Mouse (Mus musculus) CH12.LX (cell line): ENCODE results near the gene Med24. TPM values are rescaled to one million over a fixed set of nuclear protein-coding genes. Genes with fewer than 3 reads are reported as not detected.

ENCODE experiments used
- DNase-seq: peaks from one replicate; pipeline ENCODE4 v3.0.0-alpha.2; 2013; ENCODE audit errors: extremely low read depth
- H3K27ac ChIP-seq: 2 replicates; pipeline ENCODE4 v1.5.1; 2012; ENCODE audit warnings: low read depth, mild to moderate bottlenecking, control low read depth, moderate library complexity; ENCODE audit not compliant: insufficient read depth
- H3K27me3 ChIP-seq: replicated peaks from 2 replicates; pipeline ENCODE3; 2012; ENCODE audit warnings: inconsistent platforms
- H3K36me3 ChIP-seq, 2 experiments: replicated peaks in 1 of 2; 2 replicates each; pipeline versions ENCODE3 to v1.6.1; 2012; ENCODE audit warnings: inconsistent platforms in 1 of 2, low read length in 1 of 2, mild to moderate bottlenecking in 1 of 2, mixed read lengths in 1 of 2, moderate library complexity in 1 of 2; ENCODE audit not compliant: control insufficient read depth in 1 of 2, insufficient read depth in 1 of 2
- H3K4me1 ChIP-seq, 2 experiments: 2 replicates each; pipeline ENCODE4 v1.6.1; 2012; ENCODE audit warnings: inconsistent platforms in 1 of 2, moderate library complexity in 1 of 2; ENCODE audit not compliant: insufficient read depth in 2 of 2, control insufficient read depth in 1 of 2
- H3K4me2 ChIP-seq: 2 replicates; pipeline ENCODE4 v1.6.1; 2012; ENCODE audit warnings: low read depth, mild to moderate bottlenecking, control low read depth; ENCODE audit not compliant: poor library complexity, insufficient read depth, severe bottlenecking
- H3K4me3 ChIP-seq, 3 experiments: fragments of 150-350 bp in 1 of 3; sonication (generic) in 1 of 3; replicated peaks in 1 of 3; 2 replicates each; pipeline versions ENCODE3 to v1.5.1; 2011 to 2012; ENCODE audit warnings: low read depth in 2 of 3, low read length in 2 of 3, mild to moderate bottlenecking in 2 of 3, moderate library complexity in 2 of 3, control low read depth in 1 of 3, improper control_type of control experiment in 1 of 3, inconsistent platforms in 1 of 3, mixed read lengths in 1 of 3; ENCODE audit not compliant: poor library complexity in 1 of 3
- H3K79me2 ChIP-seq: replicated peaks from 2 replicates; pipeline ENCODE4 v1.6.1; 2012; ENCODE audit warnings: mild to moderate bottlenecking, moderate library complexity; ENCODE audit not compliant: control insufficient read depth, poor library complexity, insufficient read depth, severe bottlenecking; ENCODE audit errors: extremely low read depth
- H3K9ac ChIP-seq: 2 replicates; pipeline ENCODE4 v1.6.1; 2012; ENCODE audit warnings: low read depth, mild to moderate bottlenecking, control low read depth, moderate library complexity; ENCODE audit not compliant: insufficient read depth
- H3K9me3 ChIP-seq: replicated peaks from 2 replicates; pipeline ENCODE3; 2012; ENCODE audit warnings: low read length, inconsistent platforms, mixed read lengths
- CHD1 ChIP-seq: IDR thresholded peaks from 2 replicates; pipeline ENCODE4 v1.6.1; 2012; ENCODE audit warnings: low read depth, low read length, improper control_type of control experiment, inconsistent platforms
- ELF1 ChIP-seq: IDR thresholded peaks from 2 replicates; pipeline ENCODE4 v1.6.1; 2014; ENCODE audit warnings: low read depth, mild to moderate bottlenecking, inconsistent platforms, low read length, improper control_type of control experiment
- GABPA ChIP-seq: IDR thresholded peaks from 2 replicates; pipeline ENCODE4 v1.6.1; 2012; ENCODE audit warnings: low read depth, low read length, improper control_type of control experiment, inconsistent platforms; ENCODE audit not compliant: insufficient replicate concordance
- HCFC1 ChIP-seq: IDR thresholded peaks from 2 replicates; pipeline ENCODE4 v1.6.1; 2012; ENCODE audit warnings: low read depth, mild to moderate bottlenecking, inconsistent platforms, low read length, improper control_type of control experiment
- KAT2A ChIP-seq: IDR thresholded peaks from 2 replicates; pipeline ENCODE4 v1.6.1; 2012; ENCODE audit warnings: low read length, improper control_type of control experiment, inconsistent platforms; ENCODE audit not compliant: insufficient replicate concordance
- MAFK ChIP-seq: IDR thresholded peaks from 2 replicates; pipeline ENCODE4 v1.6.1; 2011; ENCODE audit warnings: low read length, improper control_type of control experiment; ENCODE audit not compliant: insufficient replicate concordance
- MEF2A ChIP-seq: IDR thresholded peaks from 2 replicates; pipeline ENCODE4 v1.6.1; 2014; ENCODE audit warnings: low read depth, mild to moderate bottlenecking, inconsistent platforms, low read length, improper control_type of control experiment, borderline replicate concordance
- MXI1 ChIP-seq: IDR thresholded peaks from 2 replicates; pipeline ENCODE4 v1.6.1; 2011; ENCODE audit warnings: mild to moderate bottlenecking, low read depth, low read length, improper control_type of control experiment
- MYC ChIP-seq: IDR thresholded peaks from 2 replicates; pipeline ENCODE4 v1.6.1; 2011; ENCODE audit warnings: low read depth, mild to moderate bottlenecking, improper control_type of control experiment, low read length
- NELFE ChIP-seq: IDR thresholded peaks from 2 replicates; pipeline ENCODE4 v1.6.1; 2011; ENCODE audit warnings: low read depth, low read length, improper control_type of control experiment
- NRF1 ChIP-seq: IDR thresholded peaks from 2 replicates; pipeline ENCODE4 v1.6.1; 2014; ENCODE audit warnings: low read depth, mild to moderate bottlenecking, inconsistent platforms, low read length, improper control_type of control experiment, moderate library complexity
- PAX5 ChIP-seq: IDR thresholded peaks from 2 replicates; pipeline ENCODE4 v1.6.1; 2012; ENCODE audit warnings: low read length, inconsistent platforms, mixed read lengths
- POLR2A ChIP-seq: IDR thresholded peaks from 2 replicates; pipeline ENCODE4 v1.6.1; 2011; ENCODE audit warnings: low read depth, mild to moderate bottlenecking, improper control_type of control experiment, low read length
- POLR2AphosphoS2 ChIP-seq: IDR thresholded peaks from 2 replicates; pipeline ENCODE4 v1.6.1; 2011; ENCODE audit warnings: low read depth, low read length, improper control_type of control experiment
- RCOR1 ChIP-seq: conservative IDR thresholded peaks from 2 replicates; pipeline ENCODE4 v1.6.1; 2012; ENCODE audit warnings: low read depth, mild to moderate bottlenecking, inconsistent platforms, low read length, improper control_type of control experiment
- USF1 ChIP-seq: IDR thresholded peaks from 2 replicates; pipeline ENCODE4 v1.6.1; 2014; ENCODE audit warnings: low read depth, mild to moderate bottlenecking, inconsistent platforms, low read length, improper control_type of control experiment
- ZC3H11A ChIP-seq: IDR thresholded peaks from 2 replicates; pipeline ENCODE4 v1.6.1; 2012; ENCODE audit warnings: low read depth, mild to moderate bottlenecking, inconsistent platforms, low read length, improper control_type of control experiment
- ZKSCAN1 ChIP-seq: IDR thresholded peaks from 2 replicates; pipeline ENCODE4 v1.6.1; 2012; ENCODE audit warnings: low read depth, inconsistent platforms, low read length, improper control_type of control experiment, borderline replicate concordance
- ZNF384 ChIP-seq: IDR thresholded peaks from 2 replicates; pipeline ENCODE4 v1.6.1; 2012; ENCODE audit warnings: low read depth, low read length, improper control_type of control experiment, inconsistent platforms
- dilution Hi-C: fragments of 300-500 bp; cut with MboI; formaldehyde crosslinking; loops from 2 replicates; pipeline ENCODE4 v1.14.3; 2020; ENCODE audit warnings: low sequenced_read_pairs; ENCODE audit not compliant: extremely low pct_unique_long_range_greater_than_20kb, extremely low pct_ligation_motif_present
- in situ Hi-C: fragments of 300-500 bp; cut with MboI; formaldehyde crosslinking; loops from 3 replicates; pipeline ENCODE4 v1.14.3; 2019; ENCODE audit warnings: low sequenced_read_pairs, low pct_ligation_motif_present, low pct_unique_long_range_greater_than_20kb, mixed read lengths
- polyA plus RNA-seq: library from polyadenylated mRNA; unstranded; fragments of >175 nt; gene quantifications from 2 replicates; pipeline ENCODE4 v1.2.1, GENCODE M21; 2012; ENCODE audit warnings: low read depth; ENCODE audit not compliant: insufficient read length
- total RNA-seq, 2 experiments: library from RNA; depleted of rRNA; stranded (reverse); fragments of 300-350 nt in 1 of 2; fragments of >200 nt in 1 of 2; gene quantifications; 2 replicates each; pipeline ENCODE4 v1.2.3; 2012 to 2014

Gene Med24
- total and polyA plus RNA-seq, 3 experiments = 30.9 to 78.8 (median 48.6) TPM

- in situ Hi-C loops = no loop called here
- Histone ChIP-seq H3K4me2 (no peak overlapping the region), H3K9me3 (peaks cover under 1% of the 10 kb centered on the region), H3K4me1 (peaks cover 6 to 7% of the 10 kb centered on the region in 2 experiments), H3K27ac (no peak overlapping the region), H3K9ac (no peak overlapping the region), H3K4me3 (no peak overlapping the region), H3K36me3 (no peaks in the 10 kb centered on the region), H3K27me3 (peaks cover 70% of the 10 kb centered on the region), H3K79me2 (no peaks in the 10 kb centered on the region)
- dilution Hi-C loops = no loop called here
- no peak for DNase-seq
- TF ChIP-seq MAFK (peak; percentile 30; the same call in 1 of the 2 replicates), KAT2A (no peak)
Observed at GRCm38 (mm10) chr11:98740026-98740392, 10.8 kb upstream of the Med24 start.

DNA sequence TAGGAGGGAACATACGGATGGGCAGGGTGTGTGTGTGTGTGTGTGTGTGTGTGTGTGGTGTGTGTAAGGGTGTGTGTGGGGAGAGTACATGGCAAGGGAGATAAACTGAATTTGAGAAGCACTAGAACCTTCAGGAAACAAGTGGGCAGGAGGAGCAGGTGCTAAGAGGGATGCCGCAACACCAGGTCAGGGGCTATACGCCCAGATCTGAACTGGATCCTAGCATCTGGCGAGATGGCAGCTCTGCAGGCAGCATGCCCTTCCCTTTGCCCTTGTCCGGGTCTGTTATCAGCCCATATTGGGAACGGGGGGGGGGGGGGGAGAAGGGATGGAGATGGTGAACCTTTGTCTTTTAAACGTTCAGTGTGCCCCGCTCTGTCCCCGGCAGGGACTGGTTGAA, 9.7 kb upstream of the Med24 start:
- H3K79me2 ChIP-seq = no peaks in the 10 kb centered on the region
- H3K9me3 ChIP-seq = peaks cover 11% of the 10 kb centered on the region
- no peak overlapping the region for H3K4me3 ChIP-seq
- H3K36me3 ChIP-seq = no peaks in the 10 kb centered on the region
- H3K4me2 ChIP-seq = no peak overlapping the region
- in situ Hi-C loops = no loop called here
- peaks cover 6 to 7% of the 10 kb centered on the region in 2 experiments for H3K4me1 ChIP-seq
- TF ChIP-seq ELF1 (no peak), POLR2A (no peak), USF1 (no peak), NELFE (no peak), ZC3H11A (no peak), POLR2AphosphoS2 (no peak), PAX5 (no peak), MEF2A (no peak), CHD1 (no peak), HCFC1 (no peak), ZKSCAN1 (no peak), MYC (no peak), ZNF384 (no peak), NRF1 (no peak), MAFK (no peak), MXI1 (no peak), RCOR1 (no peak), GABPA (no peak)
- H3K27ac ChIP-seq = no peak overlapping the region
- H3K27me3 ChIP-seq = peaks cover 69% of the 10 kb centered on the region
- dilution Hi-C loops = no loop called here
- no peak overlapping the region for H3K9ac ChIP-seq
- no peak for DNase-seq
